Mouse (Mus musculus) embryonic fibroblast, embryonic 13.5 days (primary cell): ENCODE measurements around the gene Rps19bp1.

Experiments used
- CTCF ChIP-seq: IDR thresholded peaks from 2 replicates; pipeline ENCODE4 v1.5.1; 2011; ENCODE audit warnings: mild to moderate bottlenecking, control low read depth, low read length, moderate library complexity, borderline replicate concordance; ENCODE audit not compliant: insufficient read depth
- POLR2A ChIP-seq: IDR thresholded peaks from 2 replicates; pipeline ENCODE4 v1.6.1; 2011; ENCODE audit warnings: low read depth, mild to moderate bottlenecking, control low read depth, low read length, moderate library complexity

DNA sequence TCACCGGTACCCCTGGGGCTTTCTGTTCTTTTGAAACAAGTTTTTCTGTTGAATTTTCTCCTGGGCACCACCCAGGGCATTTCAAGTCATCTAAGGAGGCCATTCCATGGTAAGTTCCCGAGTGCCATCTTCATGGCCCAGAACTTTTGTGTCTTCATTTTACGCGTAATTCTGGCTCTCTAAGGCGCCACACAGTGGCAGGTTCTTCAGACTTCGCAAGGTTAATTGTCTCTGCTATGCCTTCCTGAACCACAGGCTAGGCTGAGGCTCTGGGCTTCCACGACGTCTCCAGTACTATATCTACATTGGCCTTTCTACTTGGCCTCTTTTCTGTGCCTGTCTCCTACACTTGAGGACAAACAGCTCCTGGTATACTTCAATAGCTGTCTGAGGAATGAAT lies 43.1 kb downstream of the Rps19bp1 start:
- TF ChIP-seq CTCF = no peak
- no peak for TF ChIP-seq POLR2A
